Mouse (Mus musculus): Measurements from ENCODE around the gene Exoc6.
A peak's percentile ranks its signal among the peaks of the same experiment; 100 is the strongest.
"Not testable (repeated sequence)": the region's sequence is repeated elsewhere in the genome, so short reads cannot be mapped to it uniquely, and the experiment has no call there.

Exoc6 gene

GRCm38 (mm10) chr19:37550101-37551039 lies at the start of gene Exoc6:
Gene Exoc6, plus strand, starts transcription at chr19:37550418.
- DNase-seq (ENCODE audit: low spot score in 2 of 2), result peak; percentile 79 to 82

- DNase-seq (ENCODE audit: low spot score in 2 of 2), result no peak
Observed at GRCm38 (mm10) chr19:37502996-37503395, 47.2 kb upstream of the Exoc6 start.

- DNase-seq (ENCODE audit: low spot score in 2 of 2), result no peak
Observed at GRCm38 (mm10) chr19:37506066-37506465, 44.2 kb upstream of the Exoc6 start.

GRCm38 (mm10) chr19:37506614-37507013 lies 43.6 kb upstream of the Exoc6 start:
- no peak for DNase-seq (ENCODE audit: low spot score in 2 of 2)

- DNase-seq (ENCODE audit: low spot score in 2 of 2), result peak; percentile 64 to 82
Observed at GRCm38 (mm10) chr19:37509725-37510124, 40.5 kb upstream of the Exoc6 start.

- no peak for DNase-seq (ENCODE audit: low spot score in 2 of 2)
Observed at GRCm38 (mm10) chr19:37514811-37515292, 35.4 kb upstream of the Exoc6 start.

GRCm38 (mm10) chr19:37517419-37517818 lies 32.8 kb upstream of the Exoc6 start:
- no peak for DNase-seq (ENCODE audit: low spot score in 2 of 2)

GRCm38 (mm10) chr19:37520740-37521433 lies 29.3 kb upstream of the Exoc6 start:
- DNase-seq (ENCODE audit: low spot score in 2 of 2), result no peak

GRCm38 (mm10) chr19:37521434-37521781 lies 28.8 kb upstream of the Exoc6 start:
- DNase-seq (ENCODE audit: low spot score in 2 of 2), result no peak

- no peak for DNase-seq (ENCODE audit: low spot score in 2 of 2)
Observed at GRCm38 (mm10) chr19:37523280-37524062, 26.7 kb upstream of the Exoc6 start.

GRCm38 (mm10) chr19:37525925-37526324 lies 24.3 kb upstream of the Exoc6 start:
- no peak for DNase-seq (ENCODE audit: low spot score in 2 of 2)

- DNase-seq (ENCODE audit: low spot score in 2 of 2), result no peak
Observed at GRCm38 (mm10) chr19:37526768-37527167, 23.4 kb upstream of the Exoc6 start.

GRCm38 (mm10) chr19:37527736-37528135 lies 22.5 kb upstream of the Exoc6 start:
- not testable (repeated sequence) for DNase-seq (ENCODE audit: low spot score in 2 of 2)

- DNase-seq (ENCODE audit: low spot score in 2 of 2), result no peak
Observed at GRCm38 (mm10) chr19:37528581-37528980, 21.6 kb upstream of the Exoc6 start.

GRCm38 (mm10) chr19:37529296-37529695 lies 20.9 kb upstream of the Exoc6 start:
- DNase-seq (ENCODE audit: low spot score in 2 of 2), result no peak

GRCm38 (mm10) chr19:37529975-37530515 lies 20.2 kb upstream of the Exoc6 start:
- peak; percentile 46 to 68 for DNase-seq (ENCODE audit: low spot score in 2 of 2)

- DNase-seq (ENCODE audit: low spot score in 2 of 2), result no peak
Observed at GRCm38 (mm10) chr19:37530601-37531000, 19.6 kb upstream of the Exoc6 start.

GRCm38 (mm10) chr19:37531200-37531845 lies 18.9 kb upstream of the Exoc6 start:
- DNase-seq (ENCODE audit: low spot score in 2 of 2), result peak in 1 of 2 experiments; percentile 49

- DNase-seq (ENCODE audit: low spot score in 2 of 2), result no peak
Observed at GRCm38 (mm10) chr19:37533196-37533595, 17.0 kb upstream of the Exoc6 start.

- DNase-seq (ENCODE audit: low spot score in 2 of 2), result no peak
Observed at GRCm38 (mm10) chr19:37534737-37535365, 15.4 kb upstream of the Exoc6 start.

GRCm38 (mm10) chr19:37536426-37536825 lies 13.8 kb upstream of the Exoc6 start:
- DNase-seq (ENCODE audit: low spot score in 2 of 2), result no peak

Data from right cerebral cortex, postnatal 10 days (tissue).